Mouse (Mus musculus): ENCODE results near the gene Atp2c1. TPM values are rescaled to one million over a fixed set of nuclear protein-coding genes. Genes with fewer than 3 reads are reported as not detected.

Gene Atp2c1
- polyA plus RNA-seq, 1 experiment from 2014 or later, result 71.1 TPM

DNA sequence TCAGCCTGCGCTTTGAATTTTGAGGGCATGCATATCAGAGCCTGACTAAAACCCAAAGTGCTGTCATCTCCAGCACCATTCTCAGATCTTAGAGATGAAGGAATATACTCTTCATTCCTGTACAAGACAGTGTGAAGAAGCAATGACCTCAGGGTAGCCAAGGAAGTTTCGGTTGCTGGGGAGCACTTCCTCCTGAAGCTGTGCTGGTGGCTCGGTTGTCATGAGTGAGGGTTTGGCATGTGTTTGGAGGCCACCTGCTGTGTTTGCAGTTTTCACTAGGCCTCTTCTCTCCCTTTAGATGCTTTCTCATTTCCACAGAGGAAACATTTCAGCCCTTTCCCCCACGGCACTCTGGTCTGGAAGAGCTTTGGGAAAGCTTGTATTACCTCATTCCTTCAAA, 24.7 kb downstream of the Atp2c1 start:
- no peak overlapping the region for H3K4me2 ChIP-seq (ENCODE audit: low read depth, low read length)
- H3K9ac ChIP-seq (ENCODE audit: low read depth, low read length), result no peak overlapping the region
- no peak overlapping the region for H3K4me3 ChIP-seq (ENCODE audit: low read depth, low read length)
- WGBS, result 38% methylated on average over 4 of the region's 4 CpGs
- no peaks in the 10 kb centered on the region for H3K4me1 ChIP-seq (ENCODE audit: control insufficient read depth, insufficient read depth, low read length)
- ATAC-seq (ENCODE audit: low read depth), result no peak
- H3K9me3 ChIP-seq (ENCODE audit: control insufficient read depth, low read length), result no peaks in the 10 kb centered on the region
- H3K27ac ChIP-seq (replicated peaks; ENCODE audit: low read depth, low read length), result no peak overlapping the region
- H3K27me3 ChIP-seq (replicated peaks; ENCODE audit: control insufficient read depth, insufficient read depth, low read length), result no peaks in the 10 kb centered on the region
- no peak for DNase-seq (ENCODE audit: low spot score)
- no peaks in the 10 kb centered on the region for H3K36me3 ChIP-seq (ENCODE audit: control insufficient read depth, insufficient read depth, low read length)

- DNase-seq (ENCODE audit: low spot score), result peak; percentile 85
- Histone ChIP-seq H3K27me3 (replicated peaks; ENCODE audit: control insufficient read depth, insufficient read depth, low read length) (no peaks in the 10 kb centered on the region), H3K27ac (replicated peaks; ENCODE audit: low read depth, low read length) (peak overlapping the region; percentile 96), H3K9ac (ENCODE audit: low read depth, low read length) (peak overlapping the region; percentile 91), H3K4me3 (ENCODE audit: low read depth, low read length) (peak overlapping the region; percentile 88), H3K4me1 (ENCODE audit: control insufficient read depth, insufficient read depth, low read length) (peaks cover 12% of the 10 kb centered on the region; the same call in 1 of the 2 replicates), H3K9me3 (ENCODE audit: control insufficient read depth, low read length) (no peaks in the 10 kb centered on the region), H3K4me2 (ENCODE audit: low read depth, low read length) (peak overlapping the region; percentile 96), H3K36me3 (ENCODE audit: control insufficient read depth, insufficient read depth, low read length) (no peaks in the 10 kb centered on the region)
- WGBS, result under 1% methylated on average over 36 of the region's 39 CpGs
- peak; percentile 27 for ATAC-seq (ENCODE audit: low read depth)
Measured at GRCm38 (mm10) chr9:105495316-105496174, 31.6 kb downstream of the Atp2c1 start.

GRCm38 (mm10) chr9:105494553-105495315, 32.4 kb downstream of the Atp2c1 start:
- 0% methylated on average over 5 of the region's 83 CpGs for WGBS
- Histone ChIP-seq H3K4me2 (ENCODE audit: low read depth, low read length) (peak overlapping the region; percentile 96), H3K27me3 (replicated peaks; ENCODE audit: control insufficient read depth, insufficient read depth, low read length) (no peaks in the 10 kb centered on the region), H3K4me3 (ENCODE audit: low read depth, low read length) (peak overlapping the region; percentile 88), H3K27ac (replicated peaks; ENCODE audit: low read depth, low read length) (peak overlapping the region; percentile 96), H3K36me3 (ENCODE audit: control insufficient read depth, insufficient read depth, low read length) (no peaks in the 10 kb centered on the region), H3K4me1 (ENCODE audit: control insufficient read depth, insufficient read depth, low read length) (peaks cover 12% of the 10 kb centered on the region; the same call in 1 of the 2 replicates), H3K9ac (ENCODE audit: low read depth, low read length) (peak overlapping the region; percentile 91), H3K9me3 (ENCODE audit: control insufficient read depth, low read length) (no peaks in the 10 kb centered on the region)
- peak; percentile 99 for ATAC-seq (ENCODE audit: low read depth)
- DNase-seq (ENCODE audit: low spot score), result peak; percentile 97

- Histone ChIP-seq H3K27me3 (replicated peaks; ENCODE audit: control insufficient read depth, insufficient read depth, low read length) (no peaks in the 10 kb centered on the region), H3K36me3 (ENCODE audit: control insufficient read depth, insufficient read depth, low read length) (peaks cover 5% of the 10 kb centered on the region; the same call in 1 of the 2 replicates), H3K9me3 (ENCODE audit: control insufficient read depth, low read length) (no peaks in the 10 kb centered on the region), H3K4me2 (ENCODE audit: low read depth, low read length) (no peak overlapping the region), H3K4me1 (ENCODE audit: control insufficient read depth, insufficient read depth, low read length) (peaks cover 12% of the 10 kb centered on the region; the same call in 1 of the 2 replicates), H3K4me3 (ENCODE audit: low read depth, low read length) (no peak overlapping the region), H3K27ac (replicated peaks; ENCODE audit: low read depth, low read length) (no peak overlapping the region), H3K9ac (ENCODE audit: low read depth, low read length) (no peak overlapping the region)
- ATAC-seq (ENCODE audit: low read depth), result no peak
- WGBS, result 75% methylated on average over 3 of the region's 3 CpGs
- no peak for DNase-seq (ENCODE audit: low spot score)
Measured at GRCm38 (mm10) chr9:105492744-105493143, 34.4 kb downstream of the Atp2c1 start.

GRCm38 (mm10) chr9:105488363-105488762, 38.8 kb downstream of the Atp2c1 start:
- Histone ChIP-seq H3K4me1 (ENCODE audit: control insufficient read depth, insufficient read depth, low read length) (peaks cover 4% of the 10 kb centered on the region; the same call in 1 of the 2 replicates), H3K9ac (ENCODE audit: low read depth, low read length) (no peak overlapping the region), H3K27ac (replicated peaks; ENCODE audit: low read depth, low read length) (no peak overlapping the region), H3K4me3 (ENCODE audit: low read depth, low read length) (no peak overlapping the region), H3K9me3 (ENCODE audit: control insufficient read depth, low read length) (no peaks in the 10 kb centered on the region), H3K36me3 (ENCODE audit: control insufficient read depth, insufficient read depth, low read length) (peaks cover 5% of the 10 kb centered on the region; the same call in 1 of the 2 replicates), H3K27me3 (replicated peaks; ENCODE audit: control insufficient read depth, insufficient read depth, low read length) (no peaks in the 10 kb centered on the region), H3K4me2 (ENCODE audit: low read depth, low read length) (no peak overlapping the region)
- WGBS, result 74% methylated on average over 5 of the region's 5 CpGs
- DNase-seq (ENCODE audit: low spot score) (no peak), ATAC-seq (ENCODE audit: low read depth) (no peak)

- 87% methylated on average over 5 of the region's 5 CpGs for WGBS
- peak; percentile 87 for ATAC-seq (ENCODE audit: low read depth)
Measured at GRCm38 (mm10) chr9:105484338-105485084, 42.6 kb downstream of the Atp2c1 start.

GRCm38 (mm10) chr9:105483880-105484279, 43.2 kb downstream of the Atp2c1 start:
- H3K4me2 ChIP-seq (ENCODE audit: low read depth, low read length), result no peak overlapping the region
- H3K9ac ChIP-seq (ENCODE audit: low read depth, low read length), result no peak overlapping the region
- H3K27ac ChIP-seq (replicated peaks; ENCODE audit: low read depth, low read length), result no peak overlapping the region
- 87% methylated on average over 11 of the region's 11 CpGs for WGBS
- ATAC-seq (ENCODE audit: low read depth) (no peak), DNase-seq (ENCODE audit: low spot score) (no peak)
- no peaks in the 10 kb centered on the region for H3K27me3 ChIP-seq (replicated peaks; ENCODE audit: control insufficient read depth, insufficient read depth, low read length)
- H3K36me3 ChIP-seq (ENCODE audit: control insufficient read depth, insufficient read depth, low read length), result peaks cover 5% of the 10 kb centered on the region; the same call in 1 of the 2 replicates
- H3K4me1 ChIP-seq (ENCODE audit: control insufficient read depth, insufficient read depth, low read length), result no peaks in the 10 kb centered on the region
- no peak overlapping the region for H3K4me3 ChIP-seq (ENCODE audit: low read depth, low read length)
- H3K9me3 ChIP-seq (ENCODE audit: control insufficient read depth, low read length), result no peaks in the 10 kb centered on the region

More at GRCm38 (mm10) chr9:105484338-105485084, 42.6 kb downstream of the Atp2c1 start:
- Histone ChIP-seq H3K4me1 (ENCODE audit: control insufficient read depth, insufficient read depth, low read length) (no peaks in the 10 kb centered on the region), H3K36me3 (ENCODE audit: control insufficient read depth, insufficient read depth, low read length) (peaks cover 5% of the 10 kb centered on the region; the same call in 1 of the 2 replicates), H3K27ac (replicated peaks; ENCODE audit: low read depth, low read length) (no peak overlapping the region), H3K27me3 (replicated peaks; ENCODE audit: control insufficient read depth, insufficient read depth, low read length) (no peaks in the 10 kb centered on the region), H3K4me3 (ENCODE audit: low read depth, low read length) (no peak overlapping the region), H3K4me2 (ENCODE audit: low read depth, low read length) (no peak overlapping the region), H3K9ac (ENCODE audit: low read depth, low read length) (no peak overlapping the region), H3K9me3 (ENCODE audit: control insufficient read depth, low read length) (no peaks in the 10 kb centered on the region)
- no peak for DNase-seq (ENCODE audit: low spot score)

All from embryonic facial prominence, embryonic 14.5 days (tissue).